ENCODE assay signal across 8 mouse cellular contexts in the genomic region with DNA sequence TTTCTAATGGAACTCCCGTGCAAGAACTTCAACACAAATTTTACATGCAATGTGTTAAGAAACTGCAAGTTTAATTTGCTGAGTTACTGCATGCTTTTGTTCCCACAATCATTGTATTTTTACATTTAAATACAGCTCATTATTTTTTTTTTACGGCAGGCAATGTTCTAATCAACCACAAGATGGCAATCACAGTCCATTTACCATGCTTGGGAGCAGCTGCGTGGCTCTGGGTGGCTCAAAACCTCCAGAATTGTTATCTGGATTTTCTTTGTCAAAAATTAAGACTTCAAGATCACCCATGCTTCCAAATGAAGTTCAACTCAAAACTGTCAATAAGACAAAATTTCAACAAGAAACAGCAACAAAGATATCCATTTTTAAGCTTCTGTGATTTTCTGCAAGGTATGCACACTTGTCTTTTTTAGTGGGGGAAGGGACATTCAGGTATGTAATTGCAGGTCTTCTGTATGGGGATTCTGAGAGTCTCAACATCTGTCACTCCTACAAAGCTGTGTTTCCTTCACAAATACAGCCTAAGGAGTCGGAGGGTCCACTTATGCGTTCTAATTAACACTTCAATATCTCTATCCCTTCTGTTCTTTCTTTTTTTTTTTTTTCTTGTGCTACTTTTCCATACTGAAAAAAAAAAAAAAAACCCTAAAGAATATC. TPM values are rescaled to one million over a fixed set of nuclear protein-coding genes. Genes with fewer than 3 reads are reported as not detected.
DNase-seq lines count a peak whose midpoint lies in the region; ATAC-seq and TF ChIP-seq lines count a peak whose summit lies in the region.
"Had no signal": no experiment of that assay in that cellular context is flagged by ENCODE, and none has a peak within 500 bp of the region (broad histone marks: within the 10 kb centered on the region; RNA-seq: fewer than 3 reads in every experiment).

No protein-coding gene starts in this region.

- intact Hi-C loops in left cerebral cortex, adult 2 months (cut with DNase I) = loop anchor here (1.0 to 5.0 kb wide), 2 partner anchors 485 to 576 kb away; no protein-coding TSS in a partner anchor
- intact Hi-C loops in left cerebral cortex, postnatal 36 days (cut with DNase I) = loop anchor here (2.0 to 10.0 kb wide), 2 partner anchors 485 to 593 kb away; partner anchors contain the start of genes Cep57 and Fam76b

- H3K4me2 ChIP-seq in hindbrain, embryonic 16.5 days (ENCODE audit: low read length) = no peak overlapping the region
- H3K4me2 ChIP-seq in midbrain, postnatal 0 days (ENCODE audit: low read depth, low read length, poor library complexity, severe bottlenecking) = no peak overlapping the region
- H3K4me2 ChIP-seq: heart, embryonic 15.5 days had no signal

- H3K36me3 ChIP-seq in G1E (replicated peaks) = no peaks in the 10 kb centered on the region
- no peaks in the 10 kb centered on the region for H3K36me3 ChIP-seq in hindbrain, embryonic 16.5 days (ENCODE audit: control insufficient read depth, insufficient read depth, low read length)
- no peaks in the 10 kb centered on the region for H3K36me3 ChIP-seq in midbrain, postnatal 0 days (ENCODE audit: insufficient read depth, low read length)
- H3K36me3 ChIP-seq: heart, embryonic 15.5 days had no signal

- H3K27ac ChIP-seq in left cerebral cortex, adult 2 months = no peak overlapping the region
- H3K27ac ChIP-seq in bone marrow macrophage, adult 2 months (ENCODE audit: insufficient read depth, low read depth, low read length) = no peak overlapping the region
- no peak overlapping the region for H3K27ac ChIP-seq in hindbrain, embryonic 16.5 days (ENCODE audit: low read depth, low read length)
- H3K27ac ChIP-seq in midbrain, postnatal 0 days (ENCODE audit: low read depth, low read length) = no peak overlapping the region
- H3K27ac ChIP-seq: heart, embryonic 15.5 days had no signal

- no peak overlapping the region for H3K4me3 ChIP-seq in left cerebral cortex, adult 2 months
- no peak overlapping the region for H3K4me3 ChIP-seq in G1E (ENCODE audit: low read depth, low read length)
- H3K4me3 ChIP-seq in bone marrow macrophage, adult 2 months (ENCODE audit: insufficient read depth, low read length) = no peak overlapping the region
- H3K4me3 ChIP-seq in hindbrain, embryonic 16.5 days (ENCODE audit: low read length) = no peak overlapping the region
- H3K4me3 ChIP-seq in midbrain, postnatal 0 days (ENCODE audit: low read depth, low read length) = no peak overlapping the region
- H3K4me3 ChIP-seq: heart, embryonic 15.5 days had no signal

- TF ChIP-seq POLR2A in bone marrow macrophage, adult 2 months (IDR thresholded peaks at IDR 0.05; ENCODE audit: borderline replicate concordance, low read depth, low read length) = no peak

- no peak for DNase-seq in left cerebral cortex, adult 2 months (ENCODE audit: extremely low spot score in 1 of 2, low spot score in 2 of 2)
- no peak for DNase-seq in left cerebral cortex, postnatal 36 days (ENCODE audit: low spot score in 2 of 2)
- peak; percentile 8 for DNase-seq in G1E (ENCODE audit: low spot score)
- peak; percentile 81 for DNase-seq in midbrain, postnatal 0 days (ENCODE audit: low spot score)
- DNase-seq in urinary bladder, postnatal 36 days (ENCODE audit: low spot score in 2 of 2) = no peak

- TF ChIP-seq CTCF in left cerebral cortex, adult 2 months (IDR thresholded peaks at IDR 0.05) = peak; percentile 86
- peak; percentile 17; the same call in 1 of the 2 replicates for TF ChIP-seq CTCF in G1E (IDR thresholded peaks at IDR 0.05; ENCODE audit: low read depth, low read length)
- peak; percentile 24; the same call in 1 of the 2 replicates for TF ChIP-seq CTCF in bone marrow macrophage, adult 2 months (IDR thresholded peaks at IDR 0.05; ENCODE audit: low read depth, low read length)
- TF ChIP-seq CTCF in midbrain, postnatal 0 days (IDR thresholded peaks at IDR 0.05) = peak; percentile 93

- H3K27me3 ChIP-seq in G1E (ENCODE audit: insufficient read depth, low read length) = no peaks in the 10 kb centered on the region
- no peaks in the 10 kb centered on the region for H3K27me3 ChIP-seq in hindbrain, embryonic 16.5 days (replicated peaks; ENCODE audit: control insufficient read depth, insufficient read depth, low read length)
- no peaks in the 10 kb centered on the region for H3K27me3 ChIP-seq in midbrain, postnatal 0 days (ENCODE audit: insufficient read depth, low read length)
- H3K27me3 ChIP-seq: heart, embryonic 15.5 days had no signal

- no peak overlapping the region for H3K9ac ChIP-seq in hindbrain, embryonic 16.5 days (ENCODE audit: low read depth, low read length)
- no peak overlapping the region for H3K9ac ChIP-seq in midbrain, postnatal 0 days (replicated peaks; ENCODE audit: low read length, poor library complexity, severe bottlenecking)
- H3K9ac ChIP-seq: heart, embryonic 15.5 days had no signal

- no peak for ATAC-seq in G1E (ENCODE audit: extremely low read depth, insufficient number of reproducible peaks, low FRiP score, poor library complexity, severe bottlenecking)
- peak; percentile 86 for ATAC-seq in hindbrain, embryonic 16.5 days
- ATAC-seq in midbrain, postnatal 0 days (ENCODE audit: low FRiP score) = peak; percentile 63; the same call in 1 of the 2 replicates

- H3K9me3 ChIP-seq in G1E (replicated peaks) = peaks cover 2% of the 10 kb centered on the region; the same call in 1 of the 2 replicates
- no peaks in the 10 kb centered on the region for H3K9me3 ChIP-seq in hindbrain, embryonic 16.5 days (ENCODE audit: control insufficient read depth, low read length)
- H3K9me3 ChIP-seq in midbrain, postnatal 0 days (ENCODE audit: low read length) = no peaks in the 10 kb centered on the region
- H3K9me3 ChIP-seq: heart, embryonic 15.5 days had no signal

- H3K4me1 ChIP-seq in G1E (ENCODE audit: insufficient read depth, low read depth, low read length) = no peaks in the 10 kb centered on the region
- peaks cover 11% of the 10 kb centered on the region for H3K4me1 ChIP-seq in bone marrow macrophage, adult 2 months (ENCODE audit: control insufficient read depth, insufficient read depth, low read length)
- no peaks in the 10 kb centered on the region for H3K4me1 ChIP-seq in hindbrain, embryonic 16.5 days (ENCODE audit: control insufficient read depth, insufficient read depth, low read depth, low read length)
- no peaks in the 10 kb centered on the region for H3K4me1 ChIP-seq in midbrain, postnatal 0 days (ENCODE audit: insufficient read depth, low read length)
- H3K4me1 ChIP-seq: heart, embryonic 15.5 days had no signal

- WGBS in hindbrain, embryonic 16.5 days = 18% methylated on average over 5 of the region's 5 CpGs
- WGBS in midbrain, postnatal 0 days = 22% methylated on average over 5 of the region's 5 CpGs

RNA-seq across cellular contexts. Expression of gene Jrkl, which starts 13.9 kb away (rescaled TPM):
- 10 to 100 TPM in 1 of 2 experiments, 1 to 10 TPM in 1; 9.5 to 10.4 TPM for total RNA-seq in left cerebral cortex, adult 2 months (2021)
- 1 to 10 TPM; 7.6 to 9.8 TPM for total RNA-seq in left cerebral cortex, postnatal 36 days (2021)
- total RNA-seq in G1E (2014; fragmentation: Nextera tagmentation) (11.3 and 13.9 TPM in 2 replicates), G1E (2017) (10.3 and 11.9 TPM in 2 replicates)
- 0.12 and 0.23 TPM in 2 replicates for polyA plus RNA-seq in G1E (2012)
- 12.2 and 13.2 TPM in 2 replicates for polyA plus RNA-seq in bone marrow macrophage, adult 2 months (2012; ENCODE audit: insufficient read depth, insufficient read length, missing spikeins)
- 8.6 and 9.8 TPM in 2 replicates for polyA plus RNA-seq in hindbrain, embryonic 16.5 days (2015; fragmentation: Nextera tagmentation; extraction: Ambion mirVana)
- 4.3 and 4.7 TPM in 2 replicates for total RNA-seq in midbrain, postnatal 0 days (2014; rRNA removed)
- polyA plus RNA-seq in midbrain, postnatal 0 days (2015; fragmentation: Nextera tagmentation; extraction: Ambion mirVana) = 4.2 and 4.3 TPM in 2 replicates

RNA-seq across cellular contexts. Expression of gene Ccdc82, which starts 15.1 kb away (rescaled TPM):
- total RNA-seq in left cerebral cortex, adult 2 months (2021) = 10 to 100 TPM; 19.5 TPM
- total RNA-seq in left cerebral cortex, postnatal 36 days (2021) = 10 to 100 TPM; 13.2 to 18.1 TPM
- total RNA-seq in G1E (2014; fragmentation: Nextera tagmentation) (72.8 and 74.6 TPM in 2 replicates), G1E (2017) (52.1 and 59.1 TPM in 2 replicates)
- 2.2 and 3.6 TPM in 2 replicates for polyA plus RNA-seq in G1E (2012)
- polyA plus RNA-seq in bone marrow macrophage, adult 2 months (2012; ENCODE audit: insufficient read depth, insufficient read length, missing spikeins) = 30.2 and 33.2 TPM in 2 replicates
- polyA plus RNA-seq in hindbrain, embryonic 16.5 days (2015; fragmentation: Nextera tagmentation; extraction: Ambion mirVana) = 13.2 and 14.2 TPM in 2 replicates
- total RNA-seq in midbrain, postnatal 0 days (2014; rRNA removed) = 20.2 and 25.1 TPM in 2 replicates
- polyA plus RNA-seq in midbrain, postnatal 0 days (2015; fragmentation: Nextera tagmentation; extraction: Ambion mirVana) = 9.6 and 11.8 TPM in 2 replicates

Comparison
In these comparisons a context has a peak if more than half of its experiments do, and no peak if none do; other contexts are left out.
1. DNase-seq: peak in G1E (single experiment) and midbrain, postnatal 0 days (single experiment); none in left cerebral cortex, adult 2 months (0 of 2), left cerebral cortex, postnatal 36 days (0 of 2) and urinary bladder, postnatal 36 days (0 of 2).
2. CTCF ChIP-seq: peak in every context shown above with its lines; median percentile 93 in midbrain, postnatal 0 days; 86 in left cerebral cortex, adult 2 months; 24 in bone marrow macrophage, adult 2 months; 17 in G1E.